Mouse (Mus musculus) kidney, adult 10 weeks (tissue): ENCODE measurements around the gene Klk1b9. TPM values are rescaled to one million over a fixed set of nuclear protein-coding genes. Genes with fewer than 3 reads are reported as not detected.

Source experiments
- polyA plus RNA-seq: library from polyadenylated mRNA; stranded (reverse); fragments of 350-450 nt; fragmentation: Illumina TruSeq; extraction: RNeasy Lipid Tissue Mini Kit (QIAGEN cat#74804); gene quantifications from one replicate; pipeline ENCODE4 v1.2.3, GENCODE M21; 2014; ENCODE audit warnings: low read depth, low replicate concordance

Gene Klk1b9
- 0.97 TPM for polyA plus RNA-seq

GRCm38 (mm10) chr7:43975761-43976160 is at the start of gene Klk1b9:
Klk1b9 (plus strand) TSS chr7:43976061.

GRCm38 (mm10) chr7:43933440-43933839 is 42.4 kb upstream of the Klk1b9 start, which contains the start of gene Klk15:
Klk15 (plus strand) TSS chr7:43933740.

GRCm38 (mm10) chr7:43950364-43950763 is 25.5 kb upstream of the Klk1b9 start, which contains the start of gene Klk1b8:
Klk1b8 (plus strand) TSS chr7:43950664.

DNA sequence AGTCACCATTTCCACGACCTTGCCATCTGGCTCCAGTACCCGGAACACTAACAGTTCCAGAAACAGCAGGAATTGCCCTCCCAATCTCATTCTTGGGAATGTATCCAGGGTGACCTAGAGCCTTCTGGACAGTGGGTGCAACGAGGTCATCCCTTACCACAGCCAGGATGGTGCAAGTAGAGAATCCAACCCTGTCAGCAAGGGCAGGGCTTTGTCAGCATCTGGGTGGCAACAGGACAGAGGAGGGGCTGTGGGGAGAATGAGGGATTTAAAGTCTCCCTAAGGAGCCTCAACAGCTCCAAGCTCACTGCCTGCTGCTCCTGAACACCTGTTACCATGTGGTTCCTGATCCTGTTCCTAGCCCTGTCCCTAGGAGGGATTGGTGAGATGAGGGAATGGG is 9.4 kb upstream of the Klk1b9 start, which contains the start of gene Klk1b1:
TSS of gene Klk1b1 (plus strand) at position 301 of the 400 bp plus-strand sequence.

GRCm38 (mm10) chr7:43995577-43995976 is 19.7 kb downstream of the Klk1b9 start, which contains the start of gene Klk1b11:
Klk1b11 (plus strand) TSS chr7:43995877.

GRCm38 (mm10) chr7:44011868-44012267 is 36.0 kb downstream of the Klk1b9 start, which contains the start of gene Klk1b26:
Klk1b26 (plus strand) TSS chr7:44012168.

Other genes starting within 250 kb of the Klk1b9 start
- not detected for gene Klk12, start 207.2 kb upstream of the Klk1b9 start, polyA plus RNA-seq
- gene Klk11, start 201.5 kb upstream of the Klk1b9 start, polyA plus RNA-seq = not detected
- not detected for gene Klk10, start 195.0 kb upstream of the Klk1b9 start, polyA plus RNA-seq
- gene Klk9, start 184.2 kb upstream of the Klk1b9 start, polyA plus RNA-seq = not detected
- not detected for gene Klk8, start 178.5 kb upstream of the Klk1b9 start, polyA plus RNA-seq
- not detected for gene Klk7, start 164.8 kb upstream of the Klk1b9 start, polyA plus RNA-seq
- not detected for gene Klk6, start 151.6 kb upstream of the Klk1b9 start, polyA plus RNA-seq
- not detected for gene Klk5, start 134.1 kb upstream of the Klk1b9 start, polyA plus RNA-seq
- gene Klk4, start 94.9 kb upstream of the Klk1b9 start, polyA plus RNA-seq = not detected
- gene Klk15, start 42.3 kb upstream of the Klk1b9 start, polyA plus RNA-seq = not detected
- 0.57 TPM for gene Klk1b8, start 25.4 kb upstream of the Klk1b9 start, polyA plus RNA-seq
- not detected for gene Klk1b1, start 9.3 kb upstream of the Klk1b9 start, polyA plus RNA-seq
- gene Klk1b11, start 19.8 kb downstream of the Klk1b9 start, polyA plus RNA-seq = not detected
- not detected for gene Klk1b26, start 36.1 kb downstream of the Klk1b9 start, polyA plus RNA-seq
- 0.93 TPM for gene Klk1b27, start 76.2 kb downstream of the Klk1b9 start, polyA plus RNA-seq
- gene Klk1b21, start 126.3 kb downstream of the Klk1b9 start, polyA plus RNA-seq = not detected
- gene Klk1b22, start 136.6 kb downstream of the Klk1b9 start, polyA plus RNA-seq = 1.8 TPM
- gene Klk1b16, start 160.7 kb downstream of the Klk1b9 start, polyA plus RNA-seq = not detected
- 0.77 TPM for gene Klk1b24, start 212.2 kb downstream of the Klk1b9 start, polyA plus RNA-seq
- gene Klk1b3, start 222.1 kb downstream of the Klk1b9 start, polyA plus RNA-seq = 0.93 TPM
- gene Klk1b4, start 231.4 kb downstream of the Klk1b9 start, polyA plus RNA-seq = not detected
- 1.9 TPM for gene Klk1b5, start 239.9 kb downstream of the Klk1b9 start, polyA plus RNA-seq
- 786 TPM for gene Klk1, start 249.3 kb downstream of the Klk1b9 start, polyA plus RNA-seq